Mouse (Mus musculus) frontal cortex, postnatal 10 days (tissue): Measurements from ENCODE around the gene Exoc7.
"Not testable (repeated sequence)": the region's sequence is repeated elsewhere in the genome, so short reads cannot be mapped to it uniquely, and the experiment has no call there.

Source experiments
- DNase-seq, 2 experiments: peaks; one replicate each; pipeline ENCODE4 v3.0.0; 2022; ENCODE audit warnings: low spot score in 2 of 2, mixed read lengths in 1 of 2

Exoc7 gene

DNA sequence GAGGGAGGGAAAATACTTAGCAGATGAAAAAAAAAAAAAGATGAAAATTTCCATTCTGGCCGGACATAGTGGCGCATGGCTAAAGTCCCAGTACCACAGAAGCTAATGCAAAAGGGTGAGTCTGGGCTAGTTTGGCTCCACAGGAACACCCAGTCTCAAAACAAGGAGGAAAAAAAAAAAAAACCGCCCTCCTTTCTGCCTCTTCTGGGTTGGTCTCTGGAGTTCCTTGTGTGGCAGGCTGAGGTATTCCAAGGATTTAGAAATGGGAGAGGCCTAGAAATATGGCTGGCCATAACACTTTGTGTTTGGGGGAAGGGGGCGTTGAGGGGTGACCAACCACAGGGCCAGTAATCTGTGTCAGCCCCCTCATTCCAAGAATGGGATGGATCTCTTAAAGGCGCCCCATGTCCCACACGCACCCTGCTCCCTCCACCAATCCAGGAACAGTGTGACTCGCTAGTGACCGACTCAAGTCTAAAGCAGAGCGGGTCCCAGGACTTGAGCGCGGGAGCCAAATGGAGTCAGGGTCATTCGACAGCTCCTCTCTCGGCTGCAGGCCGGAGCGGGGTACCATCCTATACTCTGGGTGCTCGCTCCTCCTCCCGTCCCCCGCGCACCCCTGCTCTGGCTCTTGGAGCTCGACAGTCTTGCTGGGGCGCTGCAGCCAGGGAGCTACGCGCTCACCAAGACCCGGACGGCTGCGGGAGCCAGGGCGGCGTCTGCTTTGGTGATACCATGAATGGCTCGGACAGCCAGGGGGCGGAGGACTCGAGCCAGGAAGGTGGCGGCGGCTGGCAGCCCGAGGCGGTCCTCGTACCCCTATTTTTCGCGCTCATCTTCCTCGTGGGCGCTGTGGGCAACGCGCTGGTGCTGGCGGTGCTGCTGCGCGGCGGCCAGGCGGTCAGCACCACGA is 26.0 kb downstream of the Exoc7 start, which contains the start of gene Galr2:
TSS of gene Galr2 (plus strand) at position 189 of the 913 bp plus-strand sequence.
- DNase-seq: no peak

GRCm38 (mm10) chr11:116277184-116277583 is 29.8 kb downstream of the Exoc7 start:
- DNase-seq: not testable (repeated sequence)

DNA sequence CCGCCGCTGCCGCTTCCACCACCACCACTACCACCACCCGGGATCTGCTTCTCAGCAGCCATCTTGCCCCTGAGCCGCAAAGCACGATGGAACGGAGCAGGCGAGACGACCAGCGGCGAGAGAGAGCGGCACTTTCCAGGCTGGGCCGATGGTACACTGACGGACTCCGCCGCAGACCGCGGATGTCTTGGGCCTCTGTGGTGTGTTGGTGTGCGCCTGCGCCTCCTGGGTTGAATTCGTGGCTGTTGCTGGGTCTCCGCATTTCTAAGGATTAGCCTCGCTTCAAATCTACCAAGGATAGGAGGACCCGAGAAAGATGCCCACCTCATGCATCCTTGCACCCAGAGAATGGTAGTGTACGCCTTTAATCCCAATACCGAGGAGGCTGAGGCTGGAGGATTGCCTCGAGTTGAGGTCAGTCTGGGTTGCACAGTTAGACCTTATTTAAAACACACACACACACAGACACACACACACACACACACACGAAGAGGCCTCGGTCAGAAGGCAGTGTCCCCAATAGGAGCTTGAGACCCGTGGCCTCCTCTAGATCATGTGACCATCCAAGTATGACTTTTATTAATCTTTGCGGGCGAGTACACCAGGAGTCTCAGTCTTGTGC is 32.9 kb downstream of the Exoc7 start, which contains the start of gene Srp68:
TSS of gene Srp68 (minus strand) at position 173 of the 622 bp plus-strand sequence.
- DNase-seq: peak; percentile 83 to 92

DNA sequence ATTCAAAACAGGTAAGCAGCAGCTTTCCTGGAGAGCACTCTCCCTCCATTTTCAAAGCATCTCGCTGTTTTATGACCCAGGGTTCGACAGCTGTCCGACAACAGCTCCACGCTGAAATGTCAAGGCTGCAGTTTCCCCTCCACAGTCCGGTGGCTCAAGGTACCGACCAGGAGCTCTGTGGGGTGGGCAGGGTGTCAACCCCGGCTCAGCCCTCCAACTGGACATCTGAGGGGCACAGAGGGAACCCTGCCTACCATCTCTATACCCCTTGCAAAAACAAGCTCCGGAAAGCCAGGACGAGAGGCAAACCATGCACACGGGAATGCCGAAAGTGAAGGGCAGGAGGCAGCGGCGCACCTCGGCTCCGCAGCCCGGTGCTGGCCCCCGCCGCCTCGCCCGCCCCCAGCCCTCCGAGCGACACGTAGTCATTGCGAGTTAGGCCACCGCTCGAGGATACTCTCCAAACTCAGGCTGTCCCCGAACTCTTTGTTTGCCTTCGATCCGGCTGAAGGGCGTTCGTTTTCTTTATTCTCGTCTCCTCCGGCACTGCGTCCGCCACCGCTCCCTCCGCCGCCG is 33.5 kb downstream of the Exoc7 start:
- peak in 1 of 2 experiments; percentile 32 for DNase-seq

DNA sequence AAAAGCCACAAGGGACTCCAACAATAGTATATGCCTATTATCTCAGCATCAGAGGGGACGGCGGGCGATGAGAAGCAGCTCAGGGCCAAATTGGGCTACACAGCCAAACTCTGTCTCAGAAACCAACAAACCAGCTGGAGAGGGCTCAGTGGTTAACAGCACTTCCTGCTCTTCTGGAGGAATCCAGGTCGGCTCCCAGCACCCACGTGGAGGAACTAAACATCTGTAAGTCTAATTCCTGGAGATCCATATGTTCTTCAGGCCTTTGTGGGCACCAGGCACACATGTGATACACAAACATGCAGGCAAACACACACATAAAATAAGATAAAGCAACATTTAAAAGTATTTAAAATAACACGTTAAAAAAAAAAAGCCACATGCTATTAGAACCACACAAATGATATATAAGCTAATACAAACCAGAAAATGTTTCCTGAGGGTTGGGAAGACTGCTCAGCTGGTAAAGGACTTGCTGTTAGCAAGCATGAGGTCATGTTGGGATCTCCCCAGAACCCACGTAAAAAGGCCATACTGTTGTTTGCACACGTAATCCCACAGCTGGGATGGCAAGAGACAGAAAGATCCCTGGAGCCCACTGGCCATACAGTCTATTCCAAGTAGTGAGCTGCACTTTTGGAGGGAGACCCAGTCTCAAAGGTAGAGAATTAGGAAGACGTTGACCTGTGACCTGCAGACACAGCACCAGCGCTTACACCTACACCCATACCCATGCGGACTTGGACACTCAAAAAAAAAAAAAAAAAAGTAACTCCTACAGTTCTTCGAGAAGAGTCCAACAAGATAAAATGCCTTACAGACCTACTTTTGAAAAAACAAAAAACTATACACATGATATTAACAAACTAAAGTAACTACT is 34.2 kb downstream of the Exoc7 start:
- DNase-seq: no peak

GRCm38 (mm10) chr11:116269560-116269959 is 37.5 kb downstream of the Exoc7 start:
- no peak for DNase-seq

GRCm38 (mm10) chr11:116268313-116268712 is 38.7 kb downstream of the Exoc7 start:
- no peak for DNase-seq

- no peak for DNase-seq
Observed at GRCm38 (mm10) chr11:116267637-116268036, 39.4 kb downstream of the Exoc7 start.

GRCm38 (mm10) chr11:116265850-116266249 is 41.2 kb downstream of the Exoc7 start:
- no peak for DNase-seq

DNA sequence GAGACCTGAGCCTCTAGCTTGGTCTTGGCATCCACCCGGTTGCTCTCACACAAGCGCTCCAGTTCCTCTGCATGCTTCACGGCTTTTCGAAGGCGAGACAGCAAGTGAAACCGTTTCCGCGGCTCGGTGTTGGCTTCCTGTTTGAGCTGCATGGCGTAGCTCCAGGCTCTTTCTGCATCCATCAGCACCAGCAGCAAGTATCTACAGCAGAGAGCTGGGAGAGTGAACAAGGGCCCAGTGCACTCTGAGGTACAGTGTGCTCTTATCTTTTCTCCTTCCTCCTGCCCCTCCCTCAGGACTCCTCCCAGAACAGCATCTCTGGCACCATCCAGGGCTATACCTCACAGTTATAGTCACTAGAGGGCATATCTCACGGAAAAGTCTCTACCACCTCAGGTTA is 41.7 kb downstream of the Exoc7 start:
- no peak for DNase-seq

- DNase-seq: no peak
Observed at GRCm38 (mm10) chr11:116260259-116260658, 46.8 kb downstream of the Exoc7 start.

DNA sequence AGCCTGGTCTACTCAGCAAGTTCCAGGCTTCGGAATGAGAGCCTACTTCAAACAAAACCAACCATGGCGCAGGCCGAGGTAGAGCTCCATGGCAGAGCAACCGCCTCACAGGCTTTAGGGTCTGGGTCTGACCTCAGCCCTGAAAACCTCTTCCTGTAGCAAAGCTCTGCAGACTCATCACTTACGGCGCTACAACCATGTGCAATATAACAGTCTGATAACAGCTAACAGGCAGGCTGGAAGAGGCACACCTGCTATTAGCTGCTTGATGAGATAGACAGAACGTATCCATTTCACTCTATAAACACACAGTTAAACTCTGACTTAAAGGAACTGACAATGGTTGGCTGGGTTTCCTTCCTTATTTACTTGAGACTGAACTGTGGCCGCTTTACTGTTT is 47.6 kb downstream of the Exoc7 start:
- no peak for DNase-seq

DNA sequence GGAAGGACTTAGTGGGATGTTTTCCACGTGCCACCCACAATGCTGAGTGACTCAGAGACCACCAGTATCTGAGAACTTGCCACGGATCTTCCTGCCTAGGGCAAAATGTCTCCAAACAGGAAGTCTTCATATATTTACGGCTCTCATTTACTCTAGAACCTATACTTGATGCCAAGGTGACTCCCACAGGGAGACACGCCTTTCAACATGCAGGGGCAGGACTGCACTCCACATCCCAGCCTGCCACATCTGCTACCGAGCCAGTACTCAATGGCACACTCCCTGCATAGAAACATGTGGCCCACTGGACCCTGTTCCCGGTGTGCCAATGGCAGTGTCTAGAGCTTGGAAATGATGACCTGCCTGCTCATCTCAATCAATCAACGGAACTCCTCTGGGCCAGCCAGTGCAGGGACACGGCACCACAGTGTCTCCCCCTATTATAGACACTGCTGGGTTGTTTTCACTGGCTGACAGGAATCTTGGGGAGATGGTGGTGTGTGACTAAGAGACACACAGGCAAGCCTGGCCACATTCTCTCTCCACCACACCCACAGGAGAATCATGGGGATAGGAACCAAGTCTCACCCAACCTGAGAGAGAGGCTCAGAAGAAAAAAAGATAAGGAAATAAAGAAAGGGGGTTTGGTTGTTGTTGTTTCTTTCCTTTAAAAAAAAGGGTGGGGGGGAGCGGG is 50.9 kb downstream of the Exoc7 start:
- no peak for DNase-seq

DNA sequence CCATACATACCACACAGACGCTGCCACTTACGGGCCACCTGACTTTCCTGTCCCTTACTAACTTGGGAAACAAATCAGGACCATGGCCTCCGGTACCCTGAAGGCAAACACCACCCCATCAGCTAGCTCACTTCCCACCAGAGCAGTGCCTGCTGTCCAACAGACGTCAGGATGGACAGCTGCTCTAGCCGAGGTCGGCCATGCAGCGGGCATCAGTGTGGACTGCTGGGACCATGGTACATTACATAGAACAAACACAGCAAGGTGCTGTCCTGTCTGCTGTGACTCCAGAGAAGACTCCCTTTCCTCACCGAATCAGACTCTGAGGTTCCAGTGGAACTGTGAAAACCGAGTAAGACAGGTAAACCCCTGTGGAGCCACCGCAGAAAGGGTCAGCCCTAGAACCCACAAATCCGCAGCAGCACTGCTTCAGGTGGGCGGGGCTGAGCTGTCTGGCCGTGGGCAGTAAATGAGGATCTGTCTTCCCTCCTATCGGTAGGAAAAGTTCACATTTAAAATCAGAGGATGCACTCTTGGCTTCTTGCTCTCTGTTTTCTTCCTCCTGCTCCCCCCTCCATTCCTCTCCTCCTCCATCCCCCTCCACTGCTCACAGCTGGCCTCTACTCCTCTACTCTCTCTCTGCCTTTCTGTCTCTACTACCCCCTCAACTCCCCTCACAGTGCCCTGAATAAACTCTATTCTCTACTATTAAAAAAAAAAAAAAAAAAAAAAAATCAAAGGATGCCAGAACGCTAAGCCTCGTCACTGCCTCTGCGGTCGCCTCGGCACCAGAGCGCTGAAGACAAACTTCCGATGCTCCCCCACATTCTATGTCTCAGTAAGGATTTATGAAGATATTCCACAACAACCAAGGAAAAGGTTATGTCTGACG is 51.7 kb downstream of the Exoc7 start:
- DNase-seq: no peak

- DNase-seq: no peak
Observed at GRCm38 (mm10) chr11:116254627-116255026, 52.4 kb downstream of the Exoc7 start.

DNA sequence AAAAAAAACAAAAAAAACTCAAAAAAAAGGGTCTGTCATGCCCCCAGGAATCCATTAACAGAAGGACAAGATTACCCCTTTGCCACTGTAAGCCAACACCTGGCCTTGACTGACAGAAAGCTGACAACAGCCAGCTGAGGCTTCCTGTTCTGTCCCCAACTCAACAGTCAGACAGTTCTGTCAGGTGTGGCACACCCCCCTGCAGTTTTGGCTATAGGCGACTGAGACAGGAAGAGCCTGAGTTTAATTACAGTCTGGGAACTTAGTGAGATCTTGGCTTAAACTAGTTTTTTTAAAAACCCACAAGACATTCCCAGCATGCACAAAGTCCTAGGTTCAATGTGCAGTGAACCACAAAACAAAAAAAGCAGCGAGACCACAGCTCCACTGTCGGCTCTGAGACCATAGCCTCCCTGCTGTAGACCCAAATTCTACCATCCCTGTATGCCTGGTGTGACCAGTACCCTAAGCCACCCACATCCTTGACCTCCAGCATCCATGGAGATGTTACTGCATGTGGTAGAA is 53.9 kb downstream of the Exoc7 start:
- DNase-seq: no peak

DNA sequence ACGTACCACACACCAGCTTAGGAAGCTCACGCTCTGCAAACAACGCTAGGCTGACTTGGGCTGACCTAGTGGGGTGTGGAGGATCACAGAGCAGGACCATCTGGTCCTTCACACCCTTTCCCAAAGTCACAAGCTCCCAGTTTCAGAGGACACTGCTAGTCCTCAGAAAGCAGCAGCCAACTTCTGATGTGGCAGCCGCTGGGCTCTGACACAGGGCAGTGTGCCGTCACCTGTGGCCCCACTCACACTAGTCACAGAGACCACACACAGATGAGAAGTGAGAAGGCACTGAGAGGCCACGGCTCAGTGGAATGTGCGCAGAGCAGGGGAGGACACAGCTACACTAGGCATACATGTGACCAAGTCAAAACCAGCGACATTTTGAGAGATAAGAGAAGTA is 56.1 kb downstream of the Exoc7 start:
- DNase-seq: no peak

DNA sequence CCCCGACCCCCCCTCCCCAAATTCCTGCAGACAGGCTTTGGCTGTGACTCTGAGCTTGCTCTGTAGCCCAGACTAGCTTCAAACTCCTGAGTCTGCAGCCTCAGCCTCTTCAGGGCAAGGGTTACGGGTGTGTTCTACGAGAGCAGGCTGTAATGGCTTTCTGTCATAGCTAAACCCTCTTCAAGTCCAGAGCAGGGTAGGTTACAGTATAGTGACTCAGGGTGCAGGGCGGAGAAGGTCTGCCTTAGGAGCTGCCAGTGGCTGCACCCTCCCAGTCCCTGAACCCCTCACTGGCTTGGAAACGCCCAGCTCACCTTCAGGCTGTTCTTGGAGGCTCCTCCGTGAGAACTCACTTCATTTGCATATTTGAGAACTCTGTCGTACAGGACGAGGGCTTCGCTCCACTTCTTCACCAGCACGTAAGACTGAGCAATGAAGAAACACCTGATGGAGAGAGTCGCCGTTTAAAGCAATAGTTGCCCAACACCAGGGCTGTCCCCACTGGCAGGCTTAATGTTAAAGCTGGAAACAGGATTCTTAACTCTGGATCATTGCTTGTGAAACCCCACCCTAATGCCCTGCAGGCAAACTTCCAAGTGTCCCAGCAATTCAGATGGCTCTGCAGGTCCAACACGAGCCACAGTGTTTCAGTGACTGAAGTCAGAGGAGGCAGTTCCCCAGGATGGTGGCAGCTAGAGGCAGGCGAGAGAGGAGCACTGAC is 59.4 kb downstream of the Exoc7 start:
- no peak for DNase-seq

DNA sequence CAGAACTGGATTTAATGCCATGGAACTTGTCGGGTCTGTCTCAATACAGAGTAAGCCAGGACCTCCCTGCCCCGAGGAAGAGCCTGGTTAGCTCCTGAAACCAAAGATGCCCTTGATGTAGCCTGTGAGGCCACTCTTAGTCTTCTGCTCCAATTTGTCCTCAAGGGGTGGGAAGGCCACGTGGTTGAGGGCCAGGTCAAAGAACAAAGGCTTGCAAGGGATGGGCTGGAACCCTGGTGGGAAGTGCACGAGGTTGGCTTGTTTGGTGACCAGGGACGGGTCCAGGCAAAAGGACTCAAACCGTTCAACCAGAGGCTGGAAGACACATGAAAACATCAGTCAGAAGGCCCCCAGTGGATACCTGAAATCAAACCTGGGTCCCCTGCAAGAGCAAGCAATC is 61.4 kb downstream of the Exoc7 start:
- DNase-seq: no peak
